Mouse (Mus musculus): ENCODE measurements at regions not wholly inside any gene's neighbourhood (a gene's known extent, or its start where the extent isn't known, plus 50 kb on each side); places are given as distances from the start of the nearest gene placed in this dataset.
A peak's percentile ranks its signal among the peaks of the same experiment; 100 is the strongest.

- DNase-seq (ENCODE audit: extremely low spot score in 1 of 2, low spot score in 1 of 2): peak in 1 of 2 experiments; percentile 46
These were observed 375.5 kb downstream of the Nap1l3 start for GRCm38 (mm10) chrX:122021749-122022148.

All from frontal cortex, adult 2 months (tissue).